Mouse (Mus musculus) myocyte (in vitro differentiated cells): ENCODE results near the gene Fmnl3.

ENCODE experiments used
- CEBPB ChIP-seq: IDR thresholded peaks from 2 replicates; pipeline ENCODE4 v1.6.1; 2011; ENCODE audit warnings: mild to moderate bottlenecking, moderate library complexity; ENCODE audit not compliant: poor library complexity, insufficient read depth, severe bottlenecking
- E2F4 ChIP-seq: IDR thresholded peaks from one replicate; pipeline ENCODE4 v1.6.1; 2011; ENCODE audit warnings: mild to moderate bottlenecking, control low read depth, moderate library complexity; ENCODE audit not compliant: insufficient read depth
- MAX ChIP-seq: IDR thresholded peaks from one replicate; pipeline ENCODE4 v1.6.1; 2011; ENCODE audit warnings: low read depth, mild to moderate bottlenecking, control low read depth
- MYOD1 ChIP-seq, 3 experiments: IDR thresholded peaks; one replicate each; pipeline ENCODE4 v1.6.1; 2011; ENCODE audit warnings: control low read depth in 2 of 3, low read depth in 2 of 3, mild to moderate bottlenecking in 2 of 3, moderate library complexity in 1 of 3; ENCODE audit not compliant: insufficient read length in 2 of 3, control insufficient read depth in 1 of 3
- POLR2A ChIP-seq: IDR thresholded peaks from one replicate; pipeline ENCODE4 v1.6.1; 2011; ENCODE audit warnings: low read depth, mild to moderate bottlenecking, control low read depth, moderate library complexity; ENCODE audit not compliant: insufficient read length
- POLR2AphosphoS2 ChIP-seq: IDR thresholded peaks from one replicate; pipeline ENCODE4 v1.6.1; 2011; ENCODE audit warnings: low read depth, control low read depth; ENCODE audit not compliant: insufficient read length
- REST ChIP-seq: IDR thresholded peaks from one replicate; pipeline ENCODE4 v1.6.1; 2011; ENCODE audit warnings: mild to moderate bottlenecking, control low read depth, moderate library complexity; ENCODE audit not compliant: insufficient read depth, insufficient read length
- SRF ChIP-seq: IDR thresholded peaks from one replicate; pipeline ENCODE4 v1.6.1; 2011; ENCODE audit warnings: low read depth; ENCODE audit not compliant: control insufficient read depth, insufficient read length
- USF1 ChIP-seq: IDR thresholded peaks from one replicate; pipeline ENCODE4 v1.6.1; 2011; ENCODE audit warnings: low read depth, mild to moderate bottlenecking, control low read depth, moderate library complexity

DNA sequence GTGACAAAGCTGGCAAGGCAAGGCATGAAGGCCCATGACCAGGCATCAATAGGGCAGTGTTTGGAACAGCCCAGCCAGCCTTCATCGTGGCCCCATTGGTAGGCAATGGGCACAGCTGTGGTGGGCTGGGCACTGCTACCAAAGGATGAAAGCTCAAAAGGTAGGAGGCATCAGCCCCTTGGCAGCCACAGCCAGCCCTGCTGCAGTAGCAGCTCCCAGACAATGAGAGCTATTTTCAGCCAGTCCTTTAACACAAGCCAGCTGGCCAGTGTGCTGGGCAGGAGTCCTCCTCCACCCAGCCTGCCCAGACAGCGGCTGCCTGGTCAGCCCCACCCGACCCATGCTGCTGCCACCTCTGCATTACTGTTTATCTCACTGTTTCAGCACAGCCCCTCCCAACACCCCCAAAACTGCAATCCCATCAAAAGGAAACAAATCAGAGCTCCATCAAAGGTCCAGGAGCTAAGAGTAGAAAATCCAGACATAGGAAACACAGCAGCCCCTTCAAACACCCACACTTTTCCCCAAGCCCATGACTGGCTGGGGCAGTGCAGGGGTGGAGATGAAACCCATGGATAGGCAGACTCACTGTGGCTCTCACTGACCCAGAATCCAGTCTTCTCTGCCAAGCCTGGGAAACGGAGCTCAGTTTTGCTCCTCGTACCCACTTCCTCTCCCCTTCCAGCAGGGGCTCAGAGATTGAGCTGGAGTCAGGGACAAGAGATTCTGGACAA is 26.7 kb downstream of the Fmnl3 start:
- TF ChIP-seq MAX (peak; percentile 5), POLR2A (peak; percentile 45), POLR2AphosphoS2 (peak; percentile 74), CEBPB (no peak), MYOD1 (IDR thresholded peaks at IDR 0.05; ENCODE audit: control insufficient read depth in 1 of 3, insufficient read length in 2 of 3, low read depth in 2 of 3) (peak in 2 of 3 experiments; percentile 81 to 93), REST (no peak), USF1 (no peak), SRF (peak; percentile 53), E2F4 (no peak)
